Mouse (Mus musculus) adrenal gland, postnatal 4 days (tissue): ENCODE results near the gene Elovl3. TPM values are rescaled to one million over a fixed set of nuclear protein-coding genes. Genes with fewer than 3 reads are reported as not detected.
"Not testable (repeated sequence)": the region's sequence is repeated elsewhere in the genome, so short reads cannot be mapped to it uniquely, and the experiment has no call there.

Source experiments
- DNase-seq, 2 experiments: peaks; one replicate each; pipeline ENCODE4 v3.0.0; 2021 to 2022; ENCODE audit warnings: low spot score in 2 of 2, mixed read lengths in 2 of 2
- long read RNA-seq, 2 experiments: library from polyadenylated mRNA; stranded (forward); transcript quantifications; one replicate each; pipeline ENCODE4 v2.0.0; 2021
- total RNA-seq, 2 experiments: library from RNA; stranded (reverse); gene quantifications; 2 replicates each; pipeline ENCODE4 v1.2.3; 2021

Elovl3 gene
- under 1 TPM; 0.31 to 0.93 TPM for total RNA-seq
- long read RNA-seq, experiment 1, partial matches to known transcripts: 0 of 2 reads
- long read RNA-seq, experiment 1, other reads (novel, unspliced or antisense): 0 of 2 reads
- long read RNA-seq, experiment 2, partial matches to known transcripts: 0 of 1 reads
- long read RNA-seq, experiment 2, other reads (novel, unspliced or antisense): 0 of 1 reads

DNA sequence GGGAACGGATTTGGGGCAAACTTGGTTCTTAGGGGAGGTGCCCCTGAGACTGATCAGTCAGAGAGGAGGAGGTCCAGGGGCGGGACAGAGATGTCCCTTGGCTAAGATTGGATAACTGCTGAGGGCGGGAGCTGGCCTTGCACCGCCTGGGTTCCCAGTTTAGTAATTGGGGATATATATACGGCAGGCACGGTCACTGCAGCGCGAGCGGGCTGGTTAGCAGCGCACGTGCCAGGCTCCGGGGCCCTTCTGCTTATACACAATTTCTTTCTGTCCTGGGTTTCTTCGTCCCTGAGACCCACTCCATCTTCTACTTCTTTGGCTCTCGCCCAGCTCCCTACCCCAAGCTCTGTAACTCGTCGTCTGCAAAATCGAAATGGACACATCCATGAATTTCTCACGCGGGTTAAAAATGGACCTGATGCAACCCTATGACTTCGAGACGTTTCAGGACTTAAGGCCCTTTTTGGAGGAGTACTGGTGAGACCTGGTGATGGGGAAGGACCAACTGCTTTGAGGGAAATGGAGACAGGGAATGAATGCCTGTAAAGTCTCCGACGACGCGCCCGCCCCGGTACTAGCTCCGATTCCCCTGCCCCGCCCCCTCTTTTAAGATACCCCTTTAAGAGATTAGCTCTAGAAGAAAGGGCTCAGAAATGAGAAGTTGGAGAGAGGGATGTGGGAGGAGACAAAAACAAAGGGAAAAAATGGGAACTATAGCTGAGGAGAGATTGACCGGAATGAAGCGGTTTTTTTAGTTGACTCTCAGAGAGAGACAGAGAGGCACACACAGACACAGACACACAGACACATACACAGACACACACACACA lies at the start of gene Elovl3:
Gene Elovl3 (plus strand): TSS at position 204 of the 832 bp plus-strand sequence.
- DNase-seq: no peak

DNA sequence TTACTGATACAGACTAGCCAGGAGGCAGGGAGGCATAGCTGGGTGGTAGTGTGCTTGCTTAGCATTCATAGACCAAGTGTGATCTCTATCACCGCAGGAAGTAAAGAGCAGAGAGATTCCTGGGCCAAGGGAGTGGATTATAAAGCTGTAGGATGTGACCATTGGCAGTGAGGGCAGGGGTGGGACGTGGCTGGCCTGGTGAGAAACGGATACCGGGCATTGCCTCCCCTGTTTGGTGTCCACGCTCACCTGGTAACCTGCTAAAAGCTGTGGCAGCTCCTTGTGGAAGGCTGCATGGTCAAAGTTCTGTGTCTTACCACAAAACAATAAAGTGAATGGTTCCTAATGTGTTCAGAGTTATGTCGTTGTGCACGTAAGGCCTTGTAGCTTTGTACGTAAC lies 46.5 kb upstream of the Elovl3 start:
- no peak for DNase-seq

DNA sequence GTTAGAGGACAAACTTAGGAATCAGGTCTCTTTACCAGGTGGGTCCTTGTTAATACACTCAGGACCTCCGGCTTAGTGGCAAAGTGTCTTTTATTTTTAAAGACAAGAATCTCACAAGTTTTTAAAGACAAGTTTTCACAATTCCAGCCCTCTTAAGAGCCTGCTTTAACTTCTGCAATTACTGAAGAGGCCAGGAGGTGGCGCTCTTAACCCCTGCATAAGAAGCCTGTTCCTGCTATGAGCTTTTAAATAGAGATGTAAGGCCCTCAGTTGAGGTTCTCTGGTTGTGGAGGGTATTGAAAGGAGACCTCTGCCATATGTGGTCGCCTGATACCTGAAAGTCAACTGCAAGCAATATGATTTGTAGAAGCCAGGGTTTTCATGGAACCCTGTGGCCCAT lies 45.4 kb upstream of the Elovl3 start:
- DNase-seq: peak in 1 of 2 experiments; percentile 26

DNA sequence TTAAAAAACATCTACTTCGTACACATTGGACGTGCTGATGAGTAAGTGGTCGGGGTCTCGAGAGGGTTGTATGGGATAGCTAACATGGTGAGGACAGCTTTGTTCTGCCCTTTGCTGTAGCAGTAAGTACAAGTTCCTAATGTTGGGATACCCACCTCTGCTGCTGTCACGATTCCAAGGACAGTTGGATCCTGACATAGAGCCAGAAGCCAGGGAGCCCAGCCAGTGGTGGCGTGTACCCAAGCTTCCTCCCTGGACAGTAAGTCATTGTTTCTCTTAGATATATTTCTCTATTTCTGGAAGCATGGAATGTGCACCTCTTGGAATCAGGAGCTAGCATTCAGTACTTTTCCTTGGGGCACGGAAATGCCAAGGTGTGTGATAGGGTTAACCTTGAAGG lies 43.8 kb upstream of the Elovl3 start:
- no peak for DNase-seq

DNA sequence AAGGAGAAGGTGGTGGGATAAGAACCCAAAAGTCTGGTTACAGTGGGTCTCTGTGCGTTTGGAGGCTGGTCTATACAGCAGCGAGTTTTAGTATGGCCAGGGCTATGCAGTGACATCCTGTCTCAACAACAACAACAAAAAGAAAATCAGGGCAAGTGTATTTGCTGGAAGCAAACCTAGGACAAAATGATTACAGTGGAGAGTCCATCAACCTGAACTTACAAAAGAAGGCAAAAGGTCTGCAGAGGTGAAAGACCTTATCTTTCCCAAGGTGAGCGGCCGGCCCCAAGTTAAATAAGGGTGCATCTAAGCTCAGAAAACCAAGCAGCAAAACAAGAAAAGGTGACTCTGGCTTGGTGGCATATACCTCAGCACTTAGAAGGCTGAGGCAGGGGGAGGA lies 40.1 kb upstream of the Elovl3 start:
- no peak for DNase-seq

DNA sequence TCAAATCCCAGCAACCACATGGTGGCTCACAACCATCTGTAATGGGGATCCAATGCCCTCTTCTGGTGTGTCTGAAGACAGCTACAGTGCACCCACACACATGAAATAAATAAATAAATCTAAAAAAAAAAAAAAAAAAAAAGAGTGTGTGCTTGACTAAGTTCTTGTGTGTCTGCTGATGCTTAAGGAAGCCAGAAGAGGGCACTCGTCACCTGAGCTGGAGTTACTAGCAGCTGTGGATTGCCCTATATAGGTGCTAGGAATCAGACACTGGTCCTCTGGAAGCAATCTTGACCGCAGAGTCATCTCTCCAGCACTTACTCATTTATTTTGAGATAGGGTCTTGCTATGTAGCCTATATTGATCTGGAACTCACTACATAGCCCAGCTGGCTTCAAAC lies 37.6 kb upstream of the Elovl3 start:
- no peak for DNase-seq

DNA sequence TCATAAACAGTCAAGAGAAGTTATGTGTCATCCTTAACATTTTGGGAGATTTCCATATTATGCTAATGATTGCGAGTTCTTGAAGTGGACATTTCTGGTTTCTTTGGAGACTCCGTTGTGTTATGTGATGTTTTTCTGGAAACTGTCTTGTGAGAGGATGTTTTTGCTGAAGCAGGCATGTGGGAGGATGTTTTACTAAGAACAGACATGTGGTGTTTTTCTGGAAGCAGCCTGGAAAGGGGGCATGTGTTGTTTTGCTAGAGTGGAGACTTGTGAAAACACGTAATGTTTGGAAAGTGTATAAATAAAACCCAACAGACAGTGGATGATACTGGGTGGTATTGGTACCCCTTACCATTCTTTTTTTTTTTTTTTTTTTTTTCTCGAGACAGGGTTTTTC lies 36.4 kb upstream of the Elovl3 start:
- no peak for DNase-seq

DNA sequence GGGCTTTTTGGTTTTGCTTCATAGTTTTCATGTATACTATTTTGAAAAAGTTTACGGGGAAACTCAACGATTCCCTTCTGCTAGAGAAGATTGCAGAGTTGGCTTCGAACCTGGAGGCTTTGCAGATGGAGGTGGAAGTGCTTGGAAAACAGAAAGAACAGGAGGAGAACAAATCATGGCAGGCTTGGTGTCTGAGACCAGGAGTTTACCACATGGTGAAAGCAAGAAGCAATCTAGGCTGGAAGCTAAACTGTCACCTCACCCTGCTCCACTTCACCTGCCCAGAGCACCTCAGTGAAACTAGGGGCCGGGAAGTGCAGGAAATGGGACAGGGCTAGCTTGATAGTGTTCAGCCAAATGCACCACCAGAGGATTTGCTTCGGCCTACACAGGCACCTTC lies 35.3 kb upstream of the Elovl3 start:
- no peak for DNase-seq

DNA sequence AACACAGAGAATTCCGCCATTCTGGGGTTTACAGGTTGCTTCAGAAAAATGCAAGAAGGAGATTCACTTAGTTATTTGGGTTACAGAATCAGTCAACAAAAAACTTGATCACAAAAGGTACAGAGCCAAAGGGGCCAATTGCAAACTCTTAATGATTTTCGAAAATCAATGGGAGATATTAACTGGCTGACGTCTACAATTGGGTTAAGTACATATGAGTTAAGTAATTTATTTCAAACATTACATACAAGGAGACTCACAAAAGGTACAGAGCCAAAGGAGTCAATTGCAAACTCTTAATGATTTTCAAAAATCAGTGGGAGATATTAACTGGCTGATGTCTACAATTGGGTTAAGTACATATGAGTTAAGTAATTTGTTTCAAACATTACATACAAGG lies 32.1 kb upstream of the Elovl3 start:
- no peak for DNase-seq

DNA sequence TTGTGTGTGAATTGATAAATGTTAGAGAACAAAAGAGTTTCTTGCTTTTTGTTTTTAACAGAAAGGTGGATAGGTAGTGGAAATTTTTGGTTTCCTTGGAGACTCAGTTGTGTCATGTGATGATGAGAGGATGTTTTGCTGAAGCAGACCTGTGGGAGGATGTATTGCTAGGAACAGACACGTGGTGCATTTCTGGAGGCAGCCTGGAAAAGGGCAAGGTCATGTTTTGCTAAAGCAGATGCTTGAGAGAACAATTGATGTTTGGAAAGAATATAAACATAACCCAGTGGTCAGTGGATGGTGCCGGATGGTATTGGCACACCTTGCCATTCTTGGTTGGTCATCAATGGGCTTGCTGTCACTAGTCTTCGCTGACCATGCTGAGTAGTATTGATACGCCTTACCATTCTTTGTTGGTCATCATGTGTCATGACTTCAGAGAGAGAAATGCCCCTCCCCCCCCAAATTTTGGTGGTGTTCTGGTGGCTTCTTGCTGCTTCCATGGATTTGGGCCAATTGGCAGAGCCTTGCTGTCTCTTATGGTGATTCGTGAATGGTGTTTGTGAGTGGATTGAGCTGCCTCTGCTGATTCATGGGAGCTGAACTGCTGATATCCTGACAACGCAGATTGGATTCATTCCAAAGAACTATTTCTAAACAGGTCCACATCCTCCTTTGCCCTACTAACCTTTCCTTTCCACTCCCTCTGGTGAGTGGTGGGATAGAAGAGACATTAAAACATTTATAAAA lies 28.1 kb upstream of the Elovl3 start:
- DNase-seq: no peak

DNA sequence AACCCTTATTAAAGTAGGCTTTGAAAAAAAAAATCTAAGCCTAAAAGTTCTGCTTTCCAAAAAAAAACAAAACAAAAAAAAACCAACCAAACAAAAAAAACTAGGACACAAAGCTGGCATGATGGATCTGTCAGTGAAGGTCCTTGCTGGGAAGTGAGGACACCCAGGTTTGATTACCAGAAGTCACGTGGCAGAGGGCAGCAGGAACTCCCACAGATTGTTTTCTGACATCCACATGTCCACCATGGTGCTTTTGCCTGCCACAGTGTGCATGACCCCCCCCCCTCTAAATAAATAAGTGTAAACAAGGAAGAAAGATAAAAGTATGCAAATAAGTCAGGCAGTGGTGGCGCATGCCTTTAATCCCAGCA lies 27.5 kb upstream of the Elovl3 start:
- no peak for DNase-seq

DNA sequence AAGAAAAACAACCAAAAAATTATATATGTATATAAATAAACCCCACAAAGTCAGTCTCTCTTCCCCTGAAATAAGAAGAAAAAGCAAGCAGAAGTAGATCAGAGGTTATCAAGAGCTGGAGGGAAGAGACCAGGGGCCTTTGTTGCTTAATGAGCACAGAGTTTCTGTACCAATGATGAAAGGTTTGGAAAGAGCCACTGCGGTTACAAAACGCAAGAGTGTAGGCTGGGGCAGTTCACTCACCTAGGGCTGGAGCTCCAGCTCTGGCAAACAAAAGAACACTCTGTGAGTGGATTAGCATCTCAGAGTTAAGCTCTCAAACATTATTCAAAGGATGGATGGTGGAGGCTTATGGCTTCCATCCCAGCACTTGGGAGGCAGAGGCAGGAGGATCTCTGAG lies 21.5 kb upstream of the Elovl3 start:
- DNase-seq: no peak

DNA sequence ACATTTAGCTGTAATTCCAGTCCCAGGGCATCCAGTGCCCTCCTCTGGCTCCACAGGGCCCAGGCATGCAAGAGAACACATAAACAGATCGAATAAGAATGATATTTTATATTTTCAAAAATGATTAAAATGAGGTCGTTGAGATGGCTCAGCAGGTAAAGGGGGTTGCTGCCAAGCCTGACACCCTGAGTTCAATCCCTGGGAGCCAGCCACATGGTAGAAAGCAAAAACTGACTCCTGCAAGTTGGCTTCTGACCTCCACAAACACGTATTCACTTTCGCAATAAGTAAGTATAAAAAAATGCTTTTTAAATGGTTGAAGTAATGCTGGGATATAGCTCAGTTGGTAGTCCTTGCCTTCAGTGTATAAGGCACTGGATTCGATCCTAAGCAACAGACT lies 20.9 kb upstream of the Elovl3 start:
- no peak for DNase-seq

DNA sequence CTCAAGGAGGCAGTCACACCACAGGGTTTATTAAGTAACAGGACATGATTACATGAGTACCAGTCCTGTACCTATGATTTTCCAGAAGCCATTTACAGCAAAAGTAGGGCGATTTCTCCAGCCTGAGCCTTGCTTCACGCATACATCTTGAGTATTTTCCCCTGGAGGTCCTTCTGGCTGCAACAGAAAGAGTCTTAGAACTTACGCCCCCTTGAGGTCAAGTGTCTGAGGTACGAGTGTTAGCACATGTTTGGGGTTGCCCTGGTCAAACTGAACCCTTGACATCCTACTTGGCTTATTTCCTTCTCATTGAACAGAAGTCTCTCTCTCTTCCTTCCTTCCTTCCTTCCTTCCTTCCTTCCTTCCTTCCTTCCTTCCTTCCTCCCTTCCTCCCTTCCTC lies 17.1 kb upstream of the Elovl3 start:
- DNase-seq: no peak

DNA sequence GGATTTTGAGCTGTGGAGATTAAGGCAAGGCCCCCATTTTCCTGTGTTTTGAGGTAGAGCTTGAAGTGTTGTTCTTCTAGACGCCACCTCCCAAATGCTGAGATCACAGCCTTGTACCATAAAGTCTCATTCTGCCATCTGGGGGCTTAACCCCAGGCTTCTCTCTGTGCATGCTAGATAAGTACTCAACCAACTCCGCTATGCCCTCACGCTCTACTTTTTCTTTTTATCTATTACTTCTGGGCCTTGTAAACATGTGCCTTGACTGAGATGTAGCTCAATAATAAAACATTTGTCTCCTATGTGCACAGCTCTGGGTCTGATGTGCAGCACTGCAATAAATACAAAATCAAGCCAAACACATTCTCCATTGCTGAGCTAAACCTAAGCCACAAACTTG lies 12.2 kb upstream of the Elovl3 start:
- no peak for DNase-seq

DNA sequence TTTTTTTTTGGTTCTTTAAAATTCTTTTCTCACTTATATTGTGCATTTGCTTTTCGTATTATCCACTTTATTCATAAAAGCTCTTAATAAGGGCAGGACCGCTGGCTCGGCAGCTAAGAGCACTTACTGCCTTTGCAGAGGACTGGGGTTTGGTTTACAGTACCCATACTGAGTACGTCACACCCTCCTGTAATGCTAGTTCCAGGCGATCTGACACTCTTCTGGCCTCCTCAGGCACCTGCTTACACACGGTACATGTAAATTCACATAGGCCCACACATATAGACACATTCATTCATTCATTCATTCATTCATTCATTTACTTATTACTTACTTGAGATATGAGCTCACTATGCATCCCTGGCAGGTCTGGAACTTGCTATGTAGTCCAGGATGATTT lies 10.8 kb upstream of the Elovl3 start:
- no peak for DNase-seq

DNA sequence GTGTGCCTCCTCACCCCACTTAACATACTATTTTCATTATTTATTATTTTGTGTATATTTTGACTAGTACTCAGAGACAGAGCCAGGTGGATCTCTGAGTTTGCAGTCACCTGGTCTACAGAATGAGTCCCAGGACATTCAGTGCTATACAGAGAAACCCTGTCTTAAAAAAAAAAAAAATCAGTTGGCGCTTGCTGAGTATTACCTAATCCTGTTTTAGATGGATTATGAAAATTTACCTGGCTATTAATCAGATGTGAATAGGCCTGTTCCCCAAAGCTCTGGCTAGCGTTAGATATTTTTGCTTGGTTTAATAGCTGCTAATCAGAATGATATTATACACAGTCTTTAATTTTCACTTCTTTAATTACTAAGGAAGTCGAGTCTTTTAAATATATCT lies 7.8 kb upstream of the Elovl3 start:
- DNase-seq: no peak

DNA sequence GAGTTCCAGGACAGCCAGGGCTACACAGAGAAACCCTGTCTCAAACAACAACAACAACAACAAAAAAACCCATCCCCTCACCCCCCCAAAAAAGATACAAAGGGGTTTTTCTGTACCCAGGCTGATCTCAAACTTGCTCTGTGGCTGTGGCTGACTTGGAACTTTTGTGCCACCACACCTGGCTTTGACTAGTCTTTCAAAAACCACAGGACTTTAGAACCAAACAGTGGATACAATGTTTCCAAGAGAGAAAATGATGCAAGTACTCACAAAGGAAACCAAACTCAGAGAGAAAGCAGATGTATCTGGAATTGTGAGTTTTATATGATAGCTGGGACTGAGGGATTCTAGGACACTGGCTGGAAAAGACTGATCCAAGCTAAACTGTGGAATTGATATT lies 7.0 kb upstream of the Elovl3 start:
- no peak for DNase-seq

DNA sequence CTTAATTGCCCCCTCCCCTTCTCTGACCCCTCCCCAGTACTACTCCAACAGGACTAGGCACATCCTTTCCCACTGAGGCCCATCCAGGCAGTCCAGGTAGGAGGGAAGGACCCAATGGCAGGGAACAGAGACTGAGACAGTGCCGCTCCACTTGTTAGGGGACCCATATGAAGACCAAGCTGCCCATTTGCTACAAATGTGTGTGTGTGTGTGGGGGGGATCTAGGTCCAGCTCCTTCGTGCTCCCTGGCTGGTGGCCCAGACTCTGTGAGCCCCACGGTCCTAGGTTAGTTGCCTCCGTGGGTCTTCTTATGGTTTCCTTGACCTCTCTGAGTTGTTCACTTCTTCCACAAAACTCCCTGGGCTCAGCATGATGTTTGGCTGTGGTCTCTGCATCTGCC lies 5.4 kb upstream of the Elovl3 start:
- DNase-seq: no peak

DNA sequence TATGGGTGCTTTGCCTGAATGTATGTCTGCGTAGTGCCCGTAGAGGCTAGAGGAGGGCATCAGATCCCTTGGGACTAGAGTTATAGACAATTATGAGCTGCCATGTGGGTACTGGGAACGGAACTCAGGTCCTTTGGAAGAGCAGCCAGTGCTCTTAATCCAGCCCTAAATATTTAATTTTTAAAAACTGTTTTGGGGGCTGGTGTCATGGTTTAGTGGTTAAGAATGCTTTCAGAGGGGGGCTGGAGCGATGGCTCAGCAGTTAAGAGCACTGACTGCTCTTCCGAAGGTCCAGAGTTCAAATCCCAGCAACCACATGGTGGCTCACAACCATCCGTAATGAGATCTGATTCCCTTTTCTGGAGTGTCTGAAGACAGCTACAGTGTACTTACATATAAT lies 2.0 kb upstream of the Elovl3 start:
- DNase-seq: not testable (repeated sequence)

DNA sequence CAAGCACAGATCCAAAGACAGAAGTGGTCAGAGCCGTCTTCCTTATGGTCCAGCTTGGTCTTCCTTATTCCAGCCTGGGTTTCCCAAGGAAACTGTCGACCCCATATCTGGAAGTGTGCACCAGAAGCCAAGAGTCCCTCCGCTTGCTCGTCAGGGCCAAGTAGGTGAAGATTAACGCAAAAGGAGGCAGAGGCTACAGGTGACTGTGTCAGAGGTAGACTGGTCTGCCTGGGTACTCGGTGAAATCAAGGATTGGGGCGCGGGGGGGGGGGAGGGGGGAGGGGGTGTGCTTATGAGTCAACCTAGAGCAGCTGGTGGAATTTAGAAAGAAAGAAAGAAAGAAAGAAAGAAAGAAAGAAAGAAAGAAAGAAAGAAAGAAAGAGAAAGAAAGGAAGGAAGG lies 414 bp upstream of the Elovl3 start:
- DNase-seq: no peak

DNA sequence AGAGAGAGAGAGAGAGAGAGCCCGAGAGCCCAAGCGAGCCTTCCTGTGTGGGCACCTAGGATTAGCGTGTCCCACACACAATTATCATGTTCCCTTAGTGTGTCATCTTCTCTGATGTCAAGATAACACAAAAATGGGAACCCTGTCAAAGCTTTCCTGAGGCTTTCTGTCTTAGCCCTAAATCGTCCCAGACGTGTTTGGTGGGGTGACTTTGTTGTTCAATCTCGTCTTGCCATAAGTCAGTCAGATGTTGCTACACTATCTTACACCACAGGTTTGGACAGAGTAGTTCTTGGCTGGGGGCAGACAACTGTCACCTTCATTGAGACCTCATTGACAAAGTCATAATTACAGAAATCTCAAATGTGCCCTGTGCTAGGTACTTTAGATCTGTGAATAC lies 880 bp downstream of the Elovl3 start:
- DNase-seq: no peak
